Mouse (Mus musculus) MEL-GATA-1-ER (cell line): ENCODE measurements around the gene Timp4.
"Not testable (repeated sequence)": the region's sequence is repeated elsewhere in the genome, so short reads cannot be mapped to it uniquely, and the experiment has no call there.

Experiments
- DNase-seq: peaks from one replicate; pipeline ENCODE4 v3.0.0-alpha.2; 2012; ENCODE audit warnings: low read depth; ENCODE audit errors: extremely low read depth

Gene Timp4

GRCm38 (mm10) chr6:115255171-115255570 is 3.2 kb upstream of the Timp4 start:
- no peak for DNase-seq

GRCm38 (mm10) chr6:115251531-115251985 is 447 bp downstream of the Timp4 start:
- DNase-seq = no peak

DNA sequence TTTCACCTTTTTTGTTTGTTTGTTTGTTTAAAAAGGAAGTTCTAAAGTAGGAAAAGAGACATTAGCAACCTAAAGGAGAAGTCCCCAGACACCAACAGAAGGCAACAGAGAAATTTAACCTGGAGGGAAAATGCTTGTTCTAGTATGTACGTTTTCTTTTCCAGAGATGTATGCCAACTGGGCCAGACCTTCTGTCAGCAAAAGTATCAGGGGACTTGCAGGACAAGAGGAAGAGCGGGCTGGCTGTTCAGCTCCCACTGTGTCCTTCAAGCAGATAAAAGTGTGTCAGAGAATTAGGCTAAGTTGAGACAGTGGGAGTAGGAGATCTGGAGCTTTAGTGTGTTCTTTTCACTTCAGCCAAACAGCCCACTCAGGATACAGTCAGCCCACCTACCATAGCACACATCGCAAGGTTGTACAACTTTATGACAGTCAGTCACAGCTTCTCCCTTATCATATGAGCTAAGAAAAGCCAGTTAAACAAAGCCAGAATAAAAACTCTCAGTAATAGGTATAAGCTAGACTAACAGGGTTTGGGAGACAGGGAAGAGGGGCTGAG is 6.4 kb downstream of the Timp4 start:
- no peak for DNase-seq

DNA sequence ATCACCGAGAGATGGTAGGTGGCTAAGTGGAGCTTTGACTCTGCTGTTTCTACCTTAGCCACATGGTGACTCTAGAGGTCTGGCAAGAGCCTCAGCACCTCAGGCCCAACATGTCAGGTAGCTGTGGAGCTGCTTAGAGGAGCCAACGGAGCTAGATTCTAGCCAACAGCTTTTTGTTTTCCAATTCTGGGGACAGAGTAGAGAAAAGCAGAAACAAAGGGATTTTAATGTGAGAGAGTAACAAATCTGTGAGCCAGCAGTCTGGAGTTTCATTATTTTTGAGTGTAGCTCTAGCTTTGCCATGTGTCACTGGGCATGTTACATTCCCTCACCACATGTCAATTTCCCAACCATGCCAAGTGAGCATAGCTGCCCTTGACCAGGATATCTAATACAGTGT is 7.8 kb downstream of the Timp4 start:
- no peak for DNase-seq

GRCm38 (mm10) chr6:115241939-115242338 is 10.1 kb downstream of the Timp4 start:
- no peak for DNase-seq

GRCm38 (mm10) chr6:115241131-115241699 is 10.8 kb downstream of the Timp4 start:
- DNase-seq = no peak

GRCm38 (mm10) chr6:115240431-115240830 is 11.6 kb downstream of the Timp4 start:
- not testable (repeated sequence) for DNase-seq

DNA sequence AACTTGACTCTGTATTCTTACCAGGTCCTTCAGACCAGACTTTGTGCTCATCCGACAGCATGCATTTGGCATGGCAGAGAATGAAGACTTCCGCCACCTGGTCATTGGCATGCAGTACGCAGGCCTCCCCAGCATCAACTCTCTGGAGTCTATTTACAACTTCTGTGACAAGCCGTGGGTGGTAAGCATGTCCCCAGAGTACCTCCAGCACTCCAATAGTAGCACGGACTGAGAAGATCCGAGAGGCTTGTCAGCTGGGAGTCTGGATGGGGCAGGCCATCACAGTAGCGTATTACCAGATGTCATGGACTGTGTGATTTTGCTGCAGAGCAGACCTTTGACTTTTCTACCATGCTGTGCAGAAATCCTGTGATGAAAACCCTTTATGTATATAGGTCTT is 12.7 kb downstream of the Timp4 start:
- no peak for DNase-seq

DNA sequence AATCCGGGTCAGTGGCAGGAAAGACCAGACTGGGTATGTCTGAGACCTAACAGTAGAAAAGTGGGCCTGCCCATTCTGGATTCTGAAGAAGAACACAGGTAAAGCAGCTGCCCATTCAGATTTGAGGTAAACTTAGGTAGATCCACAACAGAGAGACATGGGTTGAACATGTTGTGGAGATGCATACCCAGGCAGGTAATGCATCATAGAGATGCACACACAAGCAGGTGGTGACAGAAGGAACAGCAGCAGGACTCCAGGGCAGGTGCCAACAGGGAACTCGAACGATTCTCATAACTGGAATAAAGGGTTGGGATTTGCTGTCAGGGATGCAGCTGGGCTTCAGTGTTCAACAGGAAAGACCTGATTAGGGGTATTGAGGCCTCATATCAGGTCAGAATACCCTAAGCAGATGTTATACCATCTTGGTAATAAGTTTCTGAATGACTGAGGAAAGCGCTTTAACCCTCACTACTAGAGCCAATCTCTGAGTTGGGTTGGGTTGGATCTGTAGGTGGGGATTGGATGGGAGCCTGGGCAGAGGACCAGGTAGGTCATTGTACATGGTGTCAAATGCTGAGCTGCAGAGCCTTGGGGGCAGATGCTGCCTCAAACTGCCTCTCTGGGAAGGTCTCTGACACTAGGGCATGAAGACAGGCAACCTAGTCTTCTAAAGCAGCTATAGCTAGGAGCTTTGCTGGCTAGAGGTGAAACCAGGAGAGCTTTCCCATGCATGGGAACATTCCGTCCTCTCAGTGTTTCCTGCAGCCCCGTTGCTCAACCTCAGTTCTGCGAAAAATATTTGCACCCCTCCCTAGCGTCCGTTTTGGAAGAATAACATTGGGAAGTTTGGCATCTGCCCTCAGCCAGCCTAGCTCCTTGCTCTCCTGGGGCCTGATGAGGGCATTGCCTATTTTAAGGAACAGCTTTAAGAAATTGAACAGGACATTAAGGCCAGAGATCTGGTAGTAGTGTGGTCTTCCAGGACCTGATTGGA is 13.7 kb downstream of the Timp4 start:
- DNase-seq = no peak

DNA sequence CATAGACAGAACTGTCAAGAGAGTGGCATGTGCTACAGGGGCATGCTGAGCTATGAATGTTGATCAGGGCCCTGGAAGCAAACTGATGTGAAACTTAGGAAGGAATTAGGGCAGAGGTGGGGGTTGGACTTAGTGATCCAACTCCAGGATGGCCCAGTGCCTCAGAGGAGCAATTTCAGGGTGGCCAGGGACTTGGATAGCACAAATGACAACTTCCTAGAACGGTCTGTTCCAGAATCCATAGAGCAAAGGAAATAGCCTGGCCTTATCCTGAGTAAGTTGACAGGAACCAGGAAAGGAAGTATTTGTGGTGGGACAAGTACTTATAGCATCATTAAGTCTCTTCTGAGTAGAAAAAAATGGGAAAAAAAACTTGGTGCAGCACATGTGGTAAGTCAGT is 19.4 kb downstream of the Timp4 start:
- no peak for DNase-seq

- DNase-seq = no peak
Observed at GRCm38 (mm10) chr6:115231836-115232235, 20.2 kb downstream of the Timp4 start.

DNA sequence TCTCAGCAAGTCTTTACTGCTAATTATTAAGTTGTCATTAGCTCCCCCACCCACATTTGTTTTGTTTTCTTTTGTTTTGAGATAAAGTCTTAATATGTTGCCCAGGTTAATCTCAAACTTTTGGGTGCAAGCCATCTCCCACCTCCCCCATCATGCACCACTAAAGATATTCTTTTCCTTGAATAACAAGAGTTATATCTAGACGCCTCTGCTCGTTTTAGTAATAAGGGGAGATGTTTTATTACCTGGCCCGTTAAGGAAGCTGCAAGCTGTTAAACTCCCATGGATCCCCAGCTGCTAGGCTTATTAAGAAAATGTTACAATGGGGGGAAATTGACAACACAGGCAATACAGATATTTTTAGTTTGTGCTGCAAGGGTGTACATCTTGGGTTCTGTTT is 21.4 kb downstream of the Timp4 start:
- DNase-seq = no peak

GRCm38 (mm10) chr6:115227529-115227928 is 24.5 kb downstream of the Timp4 start:
- DNase-seq = peak; percentile 41

GRCm38 (mm10) chr6:115227043-115227442 is 25.0 kb downstream of the Timp4 start, which contains the start of gene Gm17482:
Gm17482 (plus strand) TSS chr6:115227343.
- no peak for DNase-seq

- no peak for DNase-seq
Observed at GRCm38 (mm10) chr6:115225519-115225918, 26.5 kb downstream of the Timp4 start.

- DNase-seq = no peak
Observed at GRCm38 (mm10) chr6:115221215-115221641, 30.8 kb downstream of the Timp4 start.

DNA sequence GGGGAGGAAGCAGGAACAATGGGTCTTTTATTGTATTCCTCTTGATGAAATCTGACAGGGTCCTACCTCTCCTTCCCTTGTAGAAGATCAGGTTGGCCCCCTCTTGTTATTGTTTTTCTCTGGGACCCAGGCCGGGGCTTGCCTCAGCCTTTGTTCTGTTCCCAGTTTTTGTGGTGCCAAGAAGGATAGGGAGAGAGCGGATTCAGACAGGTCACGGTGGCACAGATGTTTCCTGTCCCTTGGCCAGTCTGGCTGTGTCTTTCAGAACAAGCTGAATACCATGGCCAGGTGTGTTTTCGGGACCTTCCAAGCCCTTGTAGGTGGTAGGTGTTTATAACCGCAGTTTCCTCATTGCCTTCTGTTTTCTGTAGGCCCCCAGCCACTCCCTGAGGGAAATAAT is 38.9 kb downstream of the Timp4 start:
- DNase-seq = no peak

GRCm38 (mm10) chr6:115212132-115212903 is 39.7 kb downstream of the Timp4 start:
- DNase-seq = no peak

GRCm38 (mm10) chr6:115210820-115211219 is 41.2 kb downstream of the Timp4 start:
- DNase-seq = no peak

- no peak for DNase-seq
Observed at GRCm38 (mm10) chr6:115210187-115210586, 41.8 kb downstream of the Timp4 start.

DNA sequence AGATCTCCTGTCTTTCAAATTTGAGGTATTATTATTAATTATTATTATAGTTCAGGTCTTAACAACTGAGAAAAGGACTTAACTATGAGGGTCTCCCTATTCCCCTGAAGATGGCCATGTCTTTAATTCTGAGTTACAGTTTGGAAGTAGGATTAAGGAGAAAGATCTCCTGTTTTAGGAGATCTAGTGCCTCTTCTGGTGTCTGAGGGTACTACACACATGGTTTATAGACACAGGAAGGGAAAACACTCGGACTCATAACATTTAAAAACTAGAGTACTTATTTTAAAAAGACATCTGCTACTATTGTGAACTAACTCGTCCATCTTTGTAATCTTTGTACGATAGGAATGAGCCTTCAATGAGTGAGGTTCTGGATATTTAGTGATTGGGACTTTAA is 49.0 kb downstream of the Timp4 start:
- no peak for DNase-seq
